Comparison of ENCODE assay signal across 19 mouse cellular contexts in the genomic region with DNA sequence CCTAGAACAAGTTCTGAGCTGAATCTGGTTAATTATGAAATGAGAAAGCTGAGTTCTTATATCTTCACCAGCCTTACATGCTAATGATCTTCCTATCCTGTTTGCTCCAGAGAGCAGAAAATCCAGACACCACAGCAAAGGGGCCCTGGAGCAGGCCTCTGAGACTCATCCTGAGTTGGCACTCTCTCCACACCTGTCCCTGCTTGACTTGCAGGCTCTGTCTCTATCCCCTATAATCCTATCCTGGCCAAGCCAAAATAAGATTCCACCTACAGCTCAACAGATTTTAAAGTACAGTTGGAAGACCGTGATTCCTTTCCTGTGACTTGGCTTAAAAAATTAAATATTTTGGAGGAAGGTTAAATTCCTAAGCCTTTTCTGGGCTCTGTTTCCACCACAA.
DNase-seq lines count a peak whose midpoint lies in the region; ATAC-seq and TF ChIP-seq lines count a peak whose summit lies in the region.
"Had no signal": no experiment of that assay in that cellular context is flagged by ENCODE, and none has a peak within 500 bp of the region (broad histone marks: within the 10 kb centered on the region; RNA-seq: fewer than 3 reads in every experiment).

No protein-coding gene starts in this region.

- peaks cover 45% of the 10 kb centered on the region for H3K4me1 ChIP-seq in cerebellum, adult 2 months (ENCODE audit: control insufficient read depth, insufficient read depth, low read length)
- peaks cover 7% of the 10 kb centered on the region; the same call in 1 of the 2 replicates for H3K4me1 ChIP-seq in kidney, adult 2 months (ENCODE audit: control insufficient read depth, insufficient read depth, low read length)
- no peaks in the 10 kb centered on the region for H3K4me1 ChIP-seq in kidney, embryonic 14.5 days (ENCODE audit: control insufficient read depth, insufficient read depth, low read length)
- peaks cover 14% of the 10 kb centered on the region; the same call in 1 of the 2 replicates for H3K4me1 ChIP-seq in stomach, embryonic 16.5 days (ENCODE audit: control insufficient read depth, insufficient read depth, low read length)
- no peaks in the 10 kb centered on the region for H3K4me1 ChIP-seq in stomach, postnatal 0 days (replicated peaks; ENCODE audit: control insufficient read depth, insufficient read depth)
- H3K4me1 ChIP-seq: hindbrain, embryonic 10.5 days; intestine, embryonic 15.5 days had no signal

- no peaks in the 10 kb centered on the region for H3K27me3 ChIP-seq in cerebellum, adult 2 months (ENCODE audit: control insufficient read depth, insufficient read depth, low read length)
- H3K27me3 ChIP-seq in kidney, adult 2 months (replicated peaks; ENCODE audit: control insufficient read depth, insufficient read depth, low read length): no peaks in the 10 kb centered on the region
- H3K27me3 ChIP-seq in kidney, embryonic 14.5 days (ENCODE audit: control insufficient read depth, insufficient read depth, low read length): no peaks in the 10 kb centered on the region
- H3K27me3 ChIP-seq in stomach, embryonic 16.5 days (ENCODE audit: control insufficient read depth, insufficient read depth, low read length): no peaks in the 10 kb centered on the region
- H3K27me3 ChIP-seq in stomach, postnatal 0 days (ENCODE audit: control insufficient read depth, insufficient read depth, low read length): no peaks in the 10 kb centered on the region
- H3K27me3 ChIP-seq: forebrain, embryonic 15.5 days; intestine, embryonic 15.5 days had no signal

- no peak for TF ChIP-seq CTCF in cerebellum, adult 2 months (IDR thresholded peaks at IDR 0.05; ENCODE audit: borderline replicate concordance, insufficient read depth, low read depth, low read length)
- no peak for TF ChIP-seq CTCF in kidney, adult 2 months (conservative IDR thresholded peaks at IDR 0.05; ENCODE audit: insufficient read depth, insufficient read length, low read depth, low read length)
- TF ChIP-seq CTCF in stomach, postnatal 0 days (IDR thresholded peaks at IDR 0.05; ENCODE audit: low read depth): no peak

- 58% methylated on average over 1 of the region's 1 CpGs for WGBS in cerebellum, adult 2 months
- 69% methylated on average over 1 of the region's 1 CpGs for WGBS in kidney, adult 2 months
- 86% methylated on average over 1 of the region's 1 CpGs for WGBS in kidney, embryonic 14.5 days
- WGBS in stomach, embryonic 16.5 days: 57% methylated on average over 1 of the region's 1 CpGs
- 48% methylated on average over 1 of the region's 1 CpGs for WGBS in stomach, postnatal 0 days

- H3K36me3 ChIP-seq in kidney, adult 2 months (ENCODE audit: control insufficient read depth, insufficient read depth, low read length): no peaks in the 10 kb centered on the region
- H3K36me3 ChIP-seq in kidney, embryonic 14.5 days (ENCODE audit: control insufficient read depth, insufficient read depth, low read length): no peaks in the 10 kb centered on the region
- H3K36me3 ChIP-seq in stomach, embryonic 16.5 days (ENCODE audit: control insufficient read depth, insufficient read depth, low read length): no peaks in the 10 kb centered on the region
- no peaks in the 10 kb centered on the region for H3K36me3 ChIP-seq in stomach, postnatal 0 days (ENCODE audit: control insufficient read depth, insufficient read depth, low read length)
- H3K36me3 ChIP-seq: forebrain, embryonic 15.5 days; heart, embryonic 12.5 days; hindbrain, embryonic 10.5 days; intestine, embryonic 15.5 days had no signal

- H3K9me3 ChIP-seq in kidney, embryonic 14.5 days (ENCODE audit: control insufficient read depth, low read length): no peaks in the 10 kb centered on the region
- H3K9me3 ChIP-seq in stomach, embryonic 16.5 days (replicated peaks; ENCODE audit: control insufficient read depth, low read length): no peaks in the 10 kb centered on the region
- H3K9me3 ChIP-seq in stomach, postnatal 0 days (ENCODE audit: control insufficient read depth, low read length): no peaks in the 10 kb centered on the region
- H3K9me3 ChIP-seq: forebrain, embryonic 15.5 days; heart, embryonic 12.5 days; hindbrain, embryonic 10.5 days; intestine, embryonic 15.5 days had no signal

- DNase-seq in cerebellum, adult 2 months: peak in 1 of 2 experiments; percentile 24
- no peak for DNase-seq in cerebellum, postnatal 4 days (ENCODE audit: low spot score in 2 of 2)
- DNase-seq in kidney, adult 2 months: peak; percentile 62
- no peak for DNase-seq in stomach, postnatal 0 days (ENCODE audit: low spot score)
- DNase-seq: adrenal gland, postnatal 25 days; B cell, adult 2 months; cerebellum, adult 11 months; cerebellum, adult 9-10 months; gastrocnemius, postnatal 14 days had no signal

- no peak overlapping the region for H3K9ac ChIP-seq in kidney, embryonic 14.5 days (ENCODE audit: low read depth, low read length)
- H3K9ac ChIP-seq in stomach, embryonic 16.5 days (ENCODE audit: low read length): no peak overlapping the region
- H3K9ac ChIP-seq in stomach, postnatal 0 days (ENCODE audit: low read length): no peak overlapping the region
- H3K9ac ChIP-seq: forebrain, embryonic 15.5 days; heart, embryonic 12.5 days; hindbrain, embryonic 14.5 days; intestine, embryonic 15.5 days had no signal

- TF ChIP-seq EP300 in stomach, postnatal 0 days (optimal IDR thresholded peaks at IDR 0.05): no peak

- no peak for ATAC-seq in kidney, embryonic 14.5 days (ENCODE audit: low FRiP score, low TSS enrichment)
- no peak for ATAC-seq in stomach, embryonic 16.5 days (ENCODE audit: insufficient read depth, low FRiP score)
- ATAC-seq in stomach, postnatal 0 days (ENCODE audit: low FRiP score, low TSS enrichment): no peak
- no peak for ATAC-seq in CD4-positive, CD25-positive, alpha-beta regulatory T cell, adult 4 months
- ATAC-seq in activated CD4-positive, CD25-positive, alpha-beta regulatory T cell, adult 4 months: no peak
- ATAC-seq: forebrain, embryonic 15.5 days; intestine, embryonic 15.5 days had no signal

- 0 out of 2 replicates have a peak overlapping the region, but pooled peaks have one; percentile 33 for H3K27ac ChIP-seq in cerebellum, adult 2 months (ENCODE audit: insufficient read depth, low read length)
- H3K27ac ChIP-seq in kidney, adult 2 months (ENCODE audit: insufficient read depth, low read depth, low read length): peak overlapping the region; percentile 79; the same call in 1 of the 2 replicates
- no peak overlapping the region for H3K27ac ChIP-seq in kidney, embryonic 14.5 days (ENCODE audit: low read depth, low read length)
- 0 out of 2 replicates have a peak overlapping the region, but pooled peaks have one; percentile 50 for H3K27ac ChIP-seq in stomach, embryonic 16.5 days (ENCODE audit: low read length)
- H3K27ac ChIP-seq in stomach, postnatal 0 days (replicated peaks): no peak overlapping the region
- H3K27ac ChIP-seq: forebrain, embryonic 15.5 days; hindbrain, embryonic 10.5 days; hindbrain, embryonic 14.5 days; intestine, embryonic 15.5 days had no signal

- H3K4me2 ChIP-seq in kidney, embryonic 14.5 days (replicated peaks; ENCODE audit: low read depth, low read length): no peak overlapping the region
- H3K4me2 ChIP-seq in stomach, embryonic 16.5 days (ENCODE audit: low read depth, low read length): no peak overlapping the region
- H3K4me2 ChIP-seq in stomach, postnatal 0 days (replicated peaks; ENCODE audit: low read depth): no peak overlapping the region
- H3K4me2 ChIP-seq: forebrain, embryonic 15.5 days; heart, embryonic 12.5 days; hindbrain, embryonic 14.5 days; intestine, embryonic 15.5 days had no signal

- no peak overlapping the region for H3K4me3 ChIP-seq in cerebellum, adult 2 months (replicated peaks; ENCODE audit: insufficient read depth, low read depth, low read length)
- H3K4me3 ChIP-seq in kidney, adult 2 months (ENCODE audit: insufficient read depth, low read depth, low read length): no peak overlapping the region
- no peak overlapping the region for H3K4me3 ChIP-seq in kidney, embryonic 14.5 days (ENCODE audit: low read length)
- no peak overlapping the region for H3K4me3 ChIP-seq in stomach, embryonic 16.5 days (replicated peaks; ENCODE audit: low read length)
- no peak overlapping the region for H3K4me3 ChIP-seq in stomach, postnatal 0 days (ENCODE audit: low read depth, low read length)
- H3K4me3 ChIP-seq: erythroblast, embryonic 14.5 days; forebrain, embryonic 15.5 days; heart, embryonic 12.5 days; hindbrain, embryonic 10.5 days; intestine, embryonic 15.5 days had no signal

- no peak for TF ChIP-seq POLR2A in cerebellum, adult 2 months (IDR thresholded peaks at IDR 0.05; ENCODE audit: borderline replicate concordance, insufficient read depth, low read length)
- no peak for TF ChIP-seq POLR2A in kidney, adult 2 months (IDR thresholded peaks at IDR 0.05; ENCODE audit: low read depth, low read length)

Comparison
In these comparisons a context has a peak if more than half of its experiments do, and no peak if none do; other contexts are left out.
1. H3K27ac ChIP-seq: peak in cerebellum, adult 2 months (single experiment), kidney, adult 2 months (single experiment) and stomach, embryonic 16.5 days (single experiment); none in kidney, embryonic 14.5 days (single experiment) and stomach, postnatal 0 days (single experiment).